Mouse (Mus musculus): ENCODE data around the gene Gstp1.

The Gstp1 gene

GRCm38 (mm10) chr19:4003641-4004040, 34.1 kb downstream of the Gstp1 start:
- CTCF ChIA-PET, result interaction anchor here (0.6 to 2.5 kb wide), 8 partner anchors 8 to 85 kb away, joined by 3 to 10 read pairs (median 4); partner anchors contain the start of gene Ndufv1 (in 2 of the 4)
- POLR2A ChIA-PET, result interaction anchor here in 3 of 4 experiments (0.7 to 9.8 kb wide), 14 partner anchors 8 to 118 kb away, joined by 3 to 137 read pairs (median 4); partner anchors contain the start of genes Ndufv1 (in 3 of the 3), Gstp2 (in 2 of the 3) and Ndufs8 (in 1 of the 3)

- POLR2A ChIA-PET, result interaction anchor here in 3 of 4 experiments (0.6 to 9.8 kb wide), 20 partner anchors 9 to 679 kb away, joined by 3 to 137 read pairs (median 4); partner anchors contain the start of genes Ndufv1 (in 3 of the 3), Gstp2 (in 2 of the 3) and Cdk2ap2 (in 1 of the 3)
- CTCF ChIA-PET, result interaction anchor here (0.6 to 2.5 kb wide), 8 partner anchors 8 to 234 kb away, joined by 3 to 10 read pairs (median 4); partner anchors contain the start of gene Ndufv1 (in 2 of the 4)
Measured at GRCm38 (mm10) chr19:4003112-4003511, 34.7 kb downstream of the Gstp1 start, which contains the start of gene Doc2g. Gene Doc2g (plus strand): TSS chr19:4003313.

DNA sequence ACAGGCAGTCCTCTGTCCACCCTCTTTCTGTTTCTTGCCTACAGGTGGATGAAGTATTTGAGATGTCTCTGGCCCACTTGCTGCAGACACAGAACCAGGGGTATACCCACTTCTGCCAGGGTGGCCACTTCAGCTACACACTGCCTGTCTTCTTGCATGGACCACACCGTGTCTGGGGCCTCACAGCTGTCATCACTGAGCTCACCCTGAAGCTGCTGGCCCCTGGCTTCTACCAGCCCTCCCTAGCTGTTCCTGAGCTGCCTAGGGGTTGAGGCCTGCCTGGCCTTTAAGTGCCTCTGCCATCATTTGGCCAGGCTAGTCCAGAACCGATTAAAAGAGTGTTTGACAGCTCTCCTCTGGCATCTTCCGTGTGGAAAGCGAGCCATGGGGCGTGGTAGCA, 36.0 kb downstream of the Gstp1 start:
- ChIA-PET CTCF (interaction anchor here (0.7 to 4.3 kb wide), 8 partner anchors 11 to 59 kb away, joined by 3 to 37 read pairs (median 8); partner anchors contain the start of genes Ndufv1 (in 2 of the 4) and Acy3 (in 1 of the 4)), POLR2A (interaction anchor here in 3 of 4 experiments (0.7 to 9.8 kb wide), 18 partner anchors 10 to 200 kb away, joined by 3 to 137 read pairs (median 10); partner anchors contain the start of genes Ndufv1 (in 3 of the 3), Acy3 (in 2 of the 3), Gstp2 (in 1 of the 3) and Rad9a (in 1 of the 3))

DNA sequence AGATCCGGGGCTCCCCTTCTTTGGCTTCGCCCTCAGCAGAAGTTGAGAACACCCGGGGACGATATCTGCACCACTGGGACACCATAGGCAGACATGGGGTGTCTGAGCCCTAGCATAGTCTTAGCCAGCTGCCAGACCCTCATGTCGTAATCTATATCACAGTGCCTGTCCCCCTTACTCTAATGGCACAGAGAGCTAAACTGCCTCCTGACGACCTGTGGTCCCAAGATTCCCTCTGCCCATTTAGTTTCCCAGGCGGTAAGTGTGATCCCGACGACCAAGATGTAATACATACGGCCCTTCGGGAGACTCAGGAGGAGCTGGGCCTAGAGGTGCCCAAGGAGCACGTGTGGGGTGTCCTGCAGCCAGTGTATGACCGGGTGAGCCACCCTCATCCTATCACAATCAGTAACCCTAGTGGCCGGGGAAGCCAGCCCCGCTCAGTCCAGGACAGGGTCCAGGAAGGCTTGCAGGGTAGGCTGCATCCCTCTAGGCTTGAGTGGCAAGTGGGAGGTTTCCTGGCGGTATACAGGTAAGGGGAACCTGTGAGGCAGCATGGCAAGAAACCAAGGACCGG, 36.7 kb downstream of the Gstp1 start:
- ChIA-PET POLR2A (interaction anchor here (0.5 to 9.8 kb wide), 51 partner anchors 9 to 678 kb away, joined by 3 to 137 read pairs (median 5); partner anchors contain the start of genes Ndufv1 (in 3 of the 4), Acy3 (in 2 of the 4), Gstp2 (in 2 of the 4) and Ndufs8 (in 2 of the 4)), CTCF (interaction anchor here (0.5 to 4.3 kb wide), 41 partner anchors 10 to 422 kb away, joined by 3 to 71 read pairs (median 6); partner anchors contain the start of genes Ndufv1 (in 4 of the 4), Acy3 (in 2 of the 4), Gstp2 (in 2 of the 4) and Aip (in 1 of the 4))

DNA sequence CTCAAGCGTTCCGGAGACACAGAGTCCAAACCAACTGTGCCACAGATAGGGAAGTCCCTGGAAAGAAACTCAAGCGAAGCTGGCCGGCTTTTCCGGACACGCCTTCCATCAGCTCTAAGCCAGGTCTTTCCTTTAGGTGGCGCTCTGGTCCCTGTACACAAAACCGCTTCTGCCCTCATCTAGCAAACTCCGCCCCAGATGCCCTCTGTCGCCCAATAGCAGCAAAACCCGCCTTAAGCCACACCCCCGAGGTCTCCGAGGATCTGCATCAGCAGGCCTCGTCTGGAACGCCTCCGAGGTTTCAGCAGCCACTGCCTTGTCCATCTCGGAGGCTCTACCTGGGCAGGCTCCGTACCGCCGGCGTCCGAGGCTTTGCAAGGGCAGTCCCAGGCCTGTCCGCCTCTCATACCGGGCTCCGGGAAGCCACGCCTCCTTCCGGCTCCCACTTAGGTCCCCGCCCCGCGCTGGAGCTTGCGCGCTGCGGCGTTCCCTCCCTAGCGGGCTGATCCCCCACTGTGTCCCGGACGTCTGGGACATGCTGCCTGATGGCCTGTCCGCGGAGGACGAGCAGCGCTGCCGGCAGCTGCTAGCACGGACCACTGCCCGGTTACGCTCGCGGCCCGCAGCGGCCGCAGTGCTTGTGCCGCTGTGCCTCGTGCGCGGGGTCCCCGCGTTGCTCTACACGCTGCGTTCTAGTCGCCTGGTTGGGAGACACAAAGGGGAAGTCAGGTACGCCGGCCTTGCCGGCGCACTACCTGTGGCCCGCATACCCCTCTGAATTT, 37.5 kb downstream of the Gstp1 start, which contains the start of the genes Nudt8 and Gm49405:
Nudt8 (plus strand) TSS at position 462 of the 782 bp plus-strand sequence.
Gm49405 (plus strand) TSS at position 508 of the 782 bp plus-strand sequence.
- CTCF ChIA-PET, result interaction anchor here (0.5 to 4.3 kb wide), 79 partner anchors 9 to 992 kb away, joined by 3 to 71 read pairs (median 5); partner anchors contain the start of genes Acy3 (in 4 of the 4), Ndufv1 (in 4 of the 4), Gstp2 (in 2 of the 4) and Aip (in 1 of the 4)

DNA sequence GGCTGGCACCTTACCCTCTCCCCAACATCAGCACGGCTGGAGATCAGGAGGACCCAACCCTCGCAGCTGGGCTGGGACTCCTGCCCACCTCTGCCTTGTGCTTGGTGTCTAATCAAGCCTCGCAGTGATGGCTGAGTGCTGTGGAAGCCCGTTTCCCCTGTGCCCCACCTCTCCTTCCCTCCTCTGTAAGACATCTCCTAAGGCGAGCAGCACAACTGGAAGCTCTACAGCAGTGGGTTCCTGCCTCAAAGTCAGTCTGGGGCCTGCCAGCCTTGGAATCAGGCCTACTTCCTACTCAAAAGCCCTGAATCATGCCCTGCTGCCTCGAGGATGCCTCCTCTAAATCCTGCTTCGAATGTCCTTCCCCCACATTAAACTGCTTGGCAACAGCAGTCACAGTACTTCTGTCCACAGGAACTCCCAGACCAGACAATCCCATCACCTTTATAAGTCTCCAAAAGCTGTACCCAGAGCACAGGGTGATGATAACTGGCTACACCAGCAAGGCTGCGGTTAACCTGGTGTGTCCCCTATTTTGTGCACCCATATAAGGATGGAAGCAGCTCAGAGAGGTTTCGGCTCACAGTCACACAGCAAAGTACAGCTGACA, 38.6 kb downstream of the Gstp1 start:
- ChIA-PET POLR2A (interaction anchor here in 3 of 4 experiments (0.7 to 9.8 kb wide), 59 partner anchors 9 to 291 kb away, joined by 3 to 137 read pairs (median 5); partner anchors contain the start of genes Acy3 (in 3 of the 3), Gstp2 (in 3 of the 3), Ndufv1 (in 3 of the 3) and 1810055G02Rik (in 2 of the 3)), CTCF (interaction anchor here (0.6 to 4.3 kb wide), 52 partner anchors 8 to 413 kb away, joined by 3 to 71 read pairs (median 6); partner anchors contain the start of genes Ndufv1 (in 4 of the 4), Acy3 (in 3 of the 4), Gstp2 (in 2 of the 4) and Aip (in 1 of the 4))

More for the DNA sequence above, 37.5 kb downstream of the Gstp1 start, which contains the start of the genes Nudt8 and Gm49405:
- POLR2A ChIA-PET, result interaction anchor here (0.6 to 9.8 kb wide), 97 partner anchors 8 to 677 kb away, joined by 3 to 137 read pairs (median 4); partner anchors contain the start of genes Acy3 (in 3 of the 4), Gstp2 (in 3 of the 4), Ndufs8 (in 3 of the 4) and Ndufv1 (in 3 of the 4)

GRCm38 (mm10) chr19:3998335-3998734, 39.5 kb downstream of the Gstp1 start:
- ChIA-PET POLR2A (interaction anchor here in 3 of 4 experiments (0.7 to 9.8 kb wide), 15 partner anchors 10 to 124 kb away, joined by 3 to 137 read pairs (median 13); partner anchors contain the start of genes Acy3 (in 2 of the 3), Gstp2 (in 2 of the 3), Ndufv1 (in 2 of the 3) and Ndufs8 (in 1 of the 3)), CTCF (interaction anchor here (0.5 to 4.3 kb wide), 9 partner anchors 9 to 246 kb away, joined by 4 to 71 read pairs (median 7); partner anchors contain the start of genes Gstp2 (in 1 of the 4) and Ndufv1 (in 1 of the 4))

DNA sequence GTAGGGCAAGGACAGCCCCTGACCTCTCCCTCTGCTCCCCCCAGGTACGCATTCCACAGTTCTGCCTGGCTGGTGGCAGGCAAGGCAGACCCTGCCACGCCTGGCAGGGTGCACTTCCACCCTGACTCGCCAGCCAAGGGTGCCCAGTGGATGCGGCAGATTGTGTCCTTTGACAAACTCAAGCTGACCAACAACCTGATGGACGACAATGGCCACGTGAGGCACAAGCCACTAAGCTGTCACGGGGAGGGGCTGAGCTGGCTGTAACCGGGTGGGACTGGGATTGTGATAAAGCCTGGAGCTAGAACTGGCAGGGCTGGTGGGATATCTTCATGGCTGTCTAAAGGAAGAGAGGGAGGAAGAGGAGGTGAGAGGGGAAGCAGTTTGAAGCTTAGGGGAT, 40.6 kb downstream of the Gstp1 start:
- CTCF ChIA-PET, result interaction anchor here (0.5 to 2.3 kb wide), 8 partner anchors 8 to 59 kb away, joined by 3 to 12 read pairs (median 4); partner anchors contain the start of gene Ndufv1 (in 1 of the 4)

DNA sequence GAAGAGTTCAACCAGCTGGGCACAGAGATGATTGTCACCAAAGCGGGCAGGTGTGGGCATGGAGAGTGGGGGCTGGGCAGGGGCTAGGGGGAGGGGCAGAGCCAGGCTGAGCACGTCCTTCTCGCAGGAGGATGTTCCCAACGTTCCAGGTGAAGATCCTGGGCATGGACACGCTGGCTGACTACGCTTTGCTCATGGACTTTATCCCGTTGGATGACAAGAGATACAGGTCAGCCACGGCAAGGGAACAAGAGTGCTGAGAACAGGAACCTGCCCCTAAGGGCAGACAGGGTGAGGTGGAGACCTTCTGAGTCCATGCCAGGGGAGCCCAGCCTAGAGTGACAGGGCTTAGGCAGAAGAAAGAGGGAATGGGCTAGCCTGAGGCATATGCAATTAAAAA, 41.0 kb downstream of the Gstp1 start:
- CTCF ChIA-PET, result interaction anchor here in 3 of 4 experiments (0.8 to 2.3 kb wide), 8 partner anchors 8 to 210 kb away, joined by 3 to 12 read pairs (median 4); partner anchors contain the start of gene Acy3 (in 1 of the 3)
- POLR2A ChIA-PET, result interaction anchor here (0.6 to 9.8 kb wide), 8 partner anchors 8 to 336 kb away, joined by 4 to 137 read pairs (median 8); partner anchors contain the start of genes Acy3 (in 2 of the 4), Gstp2 (in 1 of the 4) and Ndufv1 (in 1 of the 4)

More for the DNA sequence above, 40.6 kb downstream of the Gstp1 start:
- POLR2A ChIA-PET, result interaction anchor here (0.6 to 9.8 kb wide), 6 partner anchors 9 to 336 kb away, joined by 3 to 137 read pairs (median 5); partner anchors contain the start of genes Ndufv1 (in 2 of the 4) and Acy3 (in 1 of the 4)

DNA sequence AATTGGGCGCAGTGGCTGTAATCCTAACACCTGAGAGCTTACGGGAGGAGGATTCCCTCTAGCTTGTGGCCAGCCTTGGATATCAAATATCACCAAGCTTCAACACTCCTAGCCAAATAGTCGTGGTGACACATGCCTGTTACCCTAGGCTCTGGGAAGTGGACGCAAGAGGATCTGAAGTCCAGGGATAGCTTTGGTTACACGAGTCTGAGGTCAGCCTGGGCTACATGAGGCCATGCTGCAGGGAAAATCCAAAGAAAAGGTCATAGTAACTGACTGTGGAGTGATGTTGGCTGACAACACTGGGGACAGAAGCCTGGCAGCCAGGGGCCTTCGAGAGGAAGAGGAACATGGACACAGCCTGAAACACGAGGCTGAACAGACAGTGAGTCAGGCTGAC, 41.7 kb downstream of the Gstp1 start:
- POLR2A ChIA-PET, result interaction anchor here in 3 of 4 experiments (0.7 to 9.8 kb wide), 13 partner anchors 10 to 235 kb away, joined by 3 to 137 read pairs (median 3); partner anchors contain the start of genes Acy3 (in 2 of the 3), Ndufv1 (in 2 of the 3), Gstp2 (in 1 of the 3) and Pold4 (in 1 of the 3)

DNA sequence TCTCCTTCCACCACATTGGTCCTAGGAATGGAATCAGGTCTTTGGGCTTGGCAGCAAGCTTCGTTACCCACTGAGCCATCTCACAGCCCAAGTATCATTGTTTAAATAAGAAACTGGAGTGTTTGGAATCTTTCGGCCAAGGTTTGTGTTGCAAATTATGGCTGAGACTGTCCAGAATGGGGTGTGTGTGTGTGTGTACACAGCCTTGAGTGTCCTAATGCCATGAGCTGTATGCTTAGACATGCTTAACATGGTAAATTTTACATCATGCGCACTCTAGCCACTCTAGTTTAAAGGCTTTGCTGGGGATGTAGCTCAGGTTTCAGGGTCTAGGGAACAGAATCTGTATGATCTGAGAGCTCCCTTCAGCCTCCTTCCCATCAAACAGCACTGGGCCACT, 42.3 kb downstream of the Gstp1 start:
- POLR2A ChIA-PET, result interaction anchor here in 3 of 4 experiments (0.6 to 9.8 kb wide), 15 partner anchors 9 to 236 kb away, joined by 3 to 137 read pairs (median 3); partner anchors contain the start of genes Acy3 (in 2 of the 3), Ndufv1 (in 2 of the 3), Gstp2 (in 1 of the 3) and Pold4 (in 1 of the 3)

More for the DNA sequence above, 41.7 kb downstream of the Gstp1 start:
- CTCF ChIA-PET, result interaction anchor here (0.6 to 2.3 kb wide), 9 partner anchors 10 to 211 kb away, joined by 3 to 12 read pairs (median 5); partner anchors contain the start of genes Ndufv1 (in 2 of the 4) and Acy3 (in 1 of the 4)

DNA sequence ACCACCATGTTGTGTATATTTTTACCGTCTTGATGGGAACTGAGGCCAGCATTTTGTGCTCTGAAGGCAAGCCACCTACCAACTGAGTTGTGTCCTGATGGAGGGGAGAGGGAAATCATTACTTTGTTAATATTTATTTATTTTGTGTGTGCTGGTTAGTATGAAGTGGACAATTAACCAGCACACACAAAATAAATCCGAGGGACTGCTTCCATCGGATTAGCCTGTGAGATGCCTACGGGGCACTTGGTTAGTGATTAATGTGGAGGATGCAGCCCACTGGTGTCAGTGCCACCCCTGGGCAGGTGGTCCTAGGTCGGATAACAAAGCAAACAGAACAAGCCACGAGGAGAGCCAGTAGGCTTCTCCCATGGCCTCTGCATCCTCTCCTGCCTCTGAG, 42.9 kb downstream of the Gstp1 start:
- ChIA-PET CTCF (interaction anchor here in 2 of 4 experiments (0.7 to 2.3 kb wide), 3 partner anchors 14 to 449 kb away, joined by 3 to 12 read pairs (median 6); no protein-coding TSS in a partner anchor), POLR2A (interaction anchor here in 2 of 4 experiments (0.6 to 9.8 kb wide), 5 partner anchors 10 to 212 kb away, joined by 3 to 137 read pairs (median 7); partner anchors contain the start of genes Acy3 (in 1 of the 2) and Ndufv1 (in 1 of the 2))

More for the DNA sequence above, 42.3 kb downstream of the Gstp1 start:
- CTCF ChIA-PET, result interaction anchor here (0.6 to 2.3 kb wide), 8 partner anchors 9 to 130 kb away, joined by 3 to 12 read pairs (median 5); partner anchors contain the start of genes Ndufv1 (in 2 of the 4) and Acy3 (in 1 of the 4)

GRCm38 (mm10) chr19:3992416-3992815, 45.4 kb downstream of the Gstp1 start, which contains the start of gene Tbx10:
Gene Tbx10 (plus strand): TSS chr19:3992752.
- ChIA-PET POLR2A (interaction anchor here in 2 of 4 experiments (1.0 to 2.0 kb wide), 4 partner anchors 8 to 222 kb away, joined by 3 to 4 read pairs (median 4); partner anchors contain the start of genes AC109138.7 (in 1 of the 2), Aldh3b1 (in 1 of the 2), Clcf1 (in 1 of the 2) and Gm49405 (in 1 of the 2)), CTCF (interaction anchor here (0.6 to 3.0 kb wide), 4 partner anchors 8 to 37 kb away, joined by 4 to 12 read pairs (median 8); partner anchors contain the start of genes Gm49405 (in 1 of the 4) and Nudt8 (in 1 of the 4))

DNA sequence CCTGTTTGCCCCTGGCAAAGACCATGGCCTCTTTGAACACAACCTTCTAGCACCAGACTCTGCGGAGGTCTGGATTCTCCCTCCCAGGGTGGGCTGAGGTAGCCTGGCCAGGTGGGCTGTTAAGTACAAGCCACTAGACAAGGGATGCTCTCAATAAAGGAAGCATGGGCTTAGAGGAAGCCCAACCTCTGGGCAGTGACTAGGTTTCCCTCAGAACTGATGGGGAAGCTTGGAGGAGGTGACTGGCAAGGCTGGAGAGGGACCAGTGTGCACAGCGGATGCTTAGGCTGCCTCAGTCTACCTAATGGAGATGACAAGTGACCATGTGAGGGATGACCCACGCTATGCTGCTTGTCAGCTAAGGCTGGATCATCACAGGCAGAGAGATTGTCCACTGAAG, 45.8 kb downstream of the Gstp1 start:
- ChIA-PET CTCF (interaction anchor here (1.2 to 3.0 kb wide), 3 partner anchors 8 to 12 kb away, joined by 7 to 12 read pairs (median 8); partner anchors contain the start of genes Gm49405 (in 1 of the 4) and Nudt8 (in 1 of the 4)), POLR2A (interaction anchor here in 2 of 4 experiments (1.0 to 2.0 kb wide), 5 partner anchors 8 to 222 kb away, joined by 3 to 4 read pairs (median 4); partner anchors contain the start of genes Gm49405 (in 2 of the 2), Nudt8 (in 2 of the 2), AC109138.7 (in 1 of the 2) and Aldh3b1 (in 1 of the 2))
